In the genomic region with DNA sequence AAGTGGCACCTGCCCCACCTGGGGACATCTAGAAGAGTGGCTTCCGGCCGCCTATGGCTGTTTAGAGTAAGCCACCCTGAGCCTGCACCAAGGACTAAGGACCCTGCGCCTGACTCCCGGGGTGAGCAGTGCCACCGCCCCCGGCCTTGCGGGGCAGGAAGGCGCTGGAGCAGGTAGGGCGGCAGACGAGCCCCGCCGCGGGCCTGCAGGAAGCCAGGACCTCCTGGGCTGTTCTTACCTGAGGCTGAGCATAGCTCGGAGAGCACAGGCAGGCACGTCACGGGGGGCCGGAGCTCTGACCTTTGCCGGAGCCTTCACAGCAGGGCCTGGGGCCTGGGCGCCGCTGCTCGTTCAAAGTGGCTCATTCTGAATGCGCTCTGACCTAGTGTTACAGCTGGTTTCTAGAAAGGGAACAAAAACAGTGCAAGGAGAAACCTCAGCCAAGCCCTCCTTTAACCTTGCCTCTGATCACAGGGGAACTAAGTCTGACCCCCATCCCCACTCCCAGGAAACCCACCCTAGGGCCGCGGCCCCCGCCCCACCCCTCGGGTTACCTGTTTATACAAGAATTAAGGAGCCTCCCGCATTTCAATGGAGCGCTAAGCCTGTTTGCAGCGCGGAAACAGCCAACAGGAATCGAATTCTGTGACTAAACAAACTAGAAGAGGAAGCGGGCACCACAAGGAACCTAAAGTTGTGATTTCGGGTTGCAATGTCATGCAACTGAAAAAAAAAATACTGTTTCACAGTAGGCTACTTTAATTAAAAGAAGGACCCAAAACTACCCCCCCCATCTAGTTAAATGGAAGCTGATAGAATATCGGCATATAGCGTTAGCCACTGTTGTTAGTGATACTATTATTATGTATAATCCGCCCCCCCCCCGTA, we compare ENCODE assay signal across 8 mouse cellular contexts. TPM values are rescaled to one million over a fixed set of nuclear protein-coding genes. Genes with fewer than 3 reads are reported as not detected.
DNase-seq lines count a peak whose midpoint lies in the region; ATAC-seq lines count a peak whose summit lies in the region.

No protein-coding gene starts in this region.

- H3K4me3 ChIP-seq in forebrain, embryonic 15.5 days: peak overlapping the region; percentile 35
- peak overlapping the region; percentile 38 for H3K4me3 ChIP-seq in intestine, embryonic 14.5 days (ENCODE audit: low read depth, low read length)
- H3K4me3 ChIP-seq in liver, embryonic 16.5 days (ENCODE audit: low read depth, low read length): peak overlapping the region; percentile 63
- peak overlapping the region; percentile 33 for H3K4me3 ChIP-seq in neural tube, embryonic 14.5 days (ENCODE audit: low read depth, low read length)

- no peak overlapping the region for H3K27ac ChIP-seq in forebrain, embryonic 15.5 days (replicated peaks)
- peak overlapping the region; percentile 88 for H3K27ac ChIP-seq in intestine, embryonic 14.5 days (ENCODE audit: low read depth)
- peak overlapping the region; percentile 85 for H3K27ac ChIP-seq in liver, embryonic 16.5 days (ENCODE audit: low read length)
- no peak overlapping the region for H3K27ac ChIP-seq in neural tube, embryonic 14.5 days (ENCODE audit: low read depth, low read length)

- H3K9ac ChIP-seq in forebrain, embryonic 15.5 days (replicated peaks): peak overlapping the region; percentile 28; the same call in 1 of the 2 replicates
- peak overlapping the region; percentile 40 for H3K9ac ChIP-seq in intestine, embryonic 14.5 days (ENCODE audit: low read length)
- H3K9ac ChIP-seq in liver, embryonic 16.5 days (ENCODE audit: low read depth, low read length): peak overlapping the region; percentile 56; the same call in 1 of the 2 replicates
- H3K9ac ChIP-seq in neural tube, embryonic 14.5 days (replicated peaks; ENCODE audit: low read depth, low read length): no peak overlapping the region

- H3K4me2 ChIP-seq in forebrain, embryonic 15.5 days (replicated peaks): peak overlapping the region; percentile 60
- H3K4me2 ChIP-seq in intestine, embryonic 14.5 days (ENCODE audit: low read length): peak overlapping the region; percentile 56
- H3K4me2 ChIP-seq in liver, embryonic 16.5 days (ENCODE audit: low read depth, low read length): peak overlapping the region; percentile 33
- peak overlapping the region; percentile 68 for H3K4me2 ChIP-seq in neural tube, embryonic 14.5 days (ENCODE audit: low read depth, low read length)

- no peaks in the 10 kb centered on the region for H3K9me3 ChIP-seq in forebrain, embryonic 15.5 days
- H3K9me3 ChIP-seq in intestine, embryonic 14.5 days (ENCODE audit: control insufficient read depth, low read length): no peaks in the 10 kb centered on the region
- no peaks in the 10 kb centered on the region for H3K9me3 ChIP-seq in liver, embryonic 16.5 days (replicated peaks; ENCODE audit: control insufficient read depth, low read length)
- no peaks in the 10 kb centered on the region for H3K9me3 ChIP-seq in neural tube, embryonic 14.5 days (ENCODE audit: control insufficient read depth, low read length)

- peaks cover 20% of the 10 kb centered on the region for H3K4me1 ChIP-seq in forebrain, embryonic 15.5 days
- H3K4me1 ChIP-seq in intestine, embryonic 14.5 days (replicated peaks; ENCODE audit: control insufficient read depth, insufficient read depth, low read length): 0 out of 2 replicates have a peak, but pooled peaks cover 3% of the 10 kb centered on the region
- H3K4me1 ChIP-seq in liver, embryonic 16.5 days (ENCODE audit: control insufficient read depth, low read depth, low read length): peaks cover 2% of the 10 kb centered on the region
- peaks cover 10% of the 10 kb centered on the region; the same call in 1 of the 2 replicates for H3K4me1 ChIP-seq in neural tube, embryonic 14.5 days (ENCODE audit: control insufficient read depth, insufficient read depth, low read length)

- 7% methylated on average over 37 of the region's 37 CpGs for WGBS in forebrain, embryonic 15.5 days
- 9% methylated on average over 37 of the region's 37 CpGs for WGBS in intestine, embryonic 14.5 days
- 6% methylated on average over 37 of the region's 37 CpGs for WGBS in liver, embryonic 16.5 days (ENCODE audit: insufficient replicate concordance)
- 10% methylated on average over 37 of the region's 37 CpGs for WGBS in neural tube, embryonic 14.5 days

- DNase-seq in CD4-positive, CD25-positive, alpha-beta regulatory T cell, adult 2 months (ENCODE audit: low read depth, low spot score): peak; percentile 61
- DNase-seq in adrenal gland, adult 8-10 months: peak; percentile 38
- DNase-seq in intestine, embryonic 14.5 days (ENCODE audit: low spot score): peak; percentile 81
- peak; percentile 59 for DNase-seq in thymus, postnatal 25 days
- no peak for DNase-seq in layer of hippocampus, adult 18-20 months (ENCODE audit: low spot score in 2 of 2)

- H3K27me3 ChIP-seq in forebrain, embryonic 15.5 days: peaks cover 40% of the 10 kb centered on the region
- H3K27me3 ChIP-seq in intestine, embryonic 14.5 days (replicated peaks; ENCODE audit: control insufficient read depth, insufficient read depth, low read length): peaks cover 22% of the 10 kb centered on the region; the same call in 1 of the 2 replicates
- peaks cover 34% of the 10 kb centered on the region for H3K27me3 ChIP-seq in liver, embryonic 16.5 days (ENCODE audit: control insufficient read depth, insufficient read depth, low read depth, low read length)
- peaks cover 14% of the 10 kb centered on the region for H3K27me3 ChIP-seq in neural tube, embryonic 14.5 days (ENCODE audit: control insufficient read depth, insufficient read depth, low read length)

- ATAC-seq in forebrain, embryonic 15.5 days (replicated peaks): 0 out of 2 replicates have a peak, but pooled peaks have one; percentile 16
- ATAC-seq in intestine, embryonic 14.5 days (replicated peaks; ENCODE audit: low FRiP score, low TSS enrichment, low read depth): peak; percentile 83
- peak; percentile 65 for ATAC-seq in liver, embryonic 16.5 days (ENCODE audit: low read depth)
- peak; percentile 44 for ATAC-seq in neural tube, embryonic 14.5 days (ENCODE audit: low read depth)

- no peaks in the 10 kb centered on the region for H3K36me3 ChIP-seq in forebrain, embryonic 15.5 days
- no peaks in the 10 kb centered on the region for H3K36me3 ChIP-seq in intestine, embryonic 14.5 days (ENCODE audit: control insufficient read depth, insufficient read depth, low read length)
- no peaks in the 10 kb centered on the region for H3K36me3 ChIP-seq in liver, embryonic 16.5 days (ENCODE audit: control insufficient read depth, insufficient read depth)
- no peaks in the 10 kb centered on the region for H3K36me3 ChIP-seq in neural tube, embryonic 14.5 days (ENCODE audit: control insufficient read depth, insufficient read depth, low read length)

RNA-seq across cellular contexts. Expression of a gene that starts 21.4 kb away (rescaled TPM):
- total RNA-seq in adrenal gland, adult 8-10 months (2022): 100 to 1,000 TPM in 2 of 4 experiments, 10 to 100 TPM in 2; 76.0 to 130 (median 96.1) TPM
- 2.7 and 5.1 TPM in 2 replicates for polyA plus RNA-seq in forebrain, embryonic 15.5 days (2015; fragmentation: Nextera tagmentation; extraction: Ambion mirVana)
- 65.1 and 79.2 TPM in 2 replicates for polyA plus RNA-seq in intestine, embryonic 14.5 days (2014; fragmentation: Nextera tagmentation; extraction: Ambion mirVana)
- 19.1 and 19.3 TPM in 2 replicates for polyA plus RNA-seq in liver, embryonic 16.5 days (2015; fragmentation: Nextera tagmentation; extraction: Ambion mirVana)
- polyA plus RNA-seq in neural tube, embryonic 14.5 days (2014; fragmentation: Nextera tagmentation; extraction: Ambion mirVana): 0.37 and 1.1 TPM in 2 replicates
- 1 to 10 TPM in 1 of 2 experiments, under 1 TPM in 1; 0.87 to 2.3 TPM for total RNA-seq in layer of hippocampus, adult 18-20 months (2021)

Comparison
In these comparisons a context has a peak if more than half of its experiments do, and no peak if none do; other contexts are left out.
1. DNase-seq: peak in CD4-positive, CD25-positive, alpha-beta regulatory T cell, adult 2 months (single experiment), adrenal gland, adult 8-10 months (single experiment), intestine, embryonic 14.5 days (single experiment) and thymus, postnatal 25 days (single experiment); none in layer of hippocampus, adult 18-20 months (0 of 2).
2. ATAC-seq: peak in every context shown above with its lines; median percentile 83 in intestine, embryonic 14.5 days; 65 in liver, embryonic 16.5 days; 44 in neural tube, embryonic 14.5 days; 16 in forebrain, embryonic 15.5 days.
3. H3K27ac ChIP-seq: peak in intestine, embryonic 14.5 days (single experiment) and liver, embryonic 16.5 days (single experiment); none in forebrain, embryonic 15.5 days (single experiment) and neural tube, embryonic 14.5 days (single experiment).
4. Peak in every context shown above with its lines, with median percentiles within 50 percentile points of each other: H3K4me2 ChIP-seq and H3K4me3 ChIP-seq.